Mouse (Mus musculus) adrenal gland, adult 8-10 months (tissue): ENCODE measurements at regions not wholly inside any gene's neighbourhood (a gene's known extent, or its start where the extent isn't known, plus 50 kb on each side); places are given as distances from the start of the nearest gene placed in this dataset.

Experiments used
- DNase-seq: peaks from one replicate; pipeline ENCODE4 v3.0.0; 2022

DNA sequence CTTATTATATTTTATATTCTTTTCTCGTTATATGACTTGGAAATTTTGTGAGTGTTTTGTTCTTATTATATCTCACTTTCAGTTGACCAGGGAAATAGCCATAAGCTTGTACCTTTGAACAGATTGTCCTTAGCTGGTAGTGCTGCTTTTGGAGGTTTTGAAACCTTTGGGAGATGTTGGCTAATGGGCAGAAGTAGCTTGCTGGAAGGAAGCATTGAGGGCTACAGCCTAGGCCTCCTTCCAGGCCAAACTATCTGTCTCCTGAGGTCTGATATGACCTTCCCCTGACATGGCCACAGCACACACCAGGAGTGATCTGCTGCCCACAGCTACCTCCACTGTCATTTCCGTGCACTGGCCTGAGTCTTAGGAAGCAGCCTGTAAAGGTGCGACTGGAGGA lies 56.8 kb downstream of the Cdkn2c start:
- DNase-seq, result no peak

DNA sequence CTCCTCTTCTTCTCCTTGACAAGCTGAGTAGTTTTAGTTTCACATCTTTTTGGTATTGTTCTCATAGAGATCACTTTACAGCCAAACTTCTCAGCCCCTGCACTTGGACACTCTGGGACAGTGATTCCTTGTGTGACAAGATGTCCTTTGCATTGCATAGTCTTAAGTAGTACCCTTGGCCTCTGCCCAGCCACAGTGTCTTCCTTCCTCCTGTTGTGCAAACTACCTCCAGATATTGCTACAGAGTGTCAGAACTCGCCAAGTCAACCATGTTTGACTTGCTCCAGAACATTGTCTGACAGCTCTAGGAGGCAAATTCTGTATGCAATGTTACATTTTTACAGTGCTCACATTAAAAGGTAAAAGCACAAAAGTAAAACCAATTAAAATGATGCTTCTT lies 57.2 kb downstream of the Cdkn2c start:
- DNase-seq, result peak; percentile 9

DNA sequence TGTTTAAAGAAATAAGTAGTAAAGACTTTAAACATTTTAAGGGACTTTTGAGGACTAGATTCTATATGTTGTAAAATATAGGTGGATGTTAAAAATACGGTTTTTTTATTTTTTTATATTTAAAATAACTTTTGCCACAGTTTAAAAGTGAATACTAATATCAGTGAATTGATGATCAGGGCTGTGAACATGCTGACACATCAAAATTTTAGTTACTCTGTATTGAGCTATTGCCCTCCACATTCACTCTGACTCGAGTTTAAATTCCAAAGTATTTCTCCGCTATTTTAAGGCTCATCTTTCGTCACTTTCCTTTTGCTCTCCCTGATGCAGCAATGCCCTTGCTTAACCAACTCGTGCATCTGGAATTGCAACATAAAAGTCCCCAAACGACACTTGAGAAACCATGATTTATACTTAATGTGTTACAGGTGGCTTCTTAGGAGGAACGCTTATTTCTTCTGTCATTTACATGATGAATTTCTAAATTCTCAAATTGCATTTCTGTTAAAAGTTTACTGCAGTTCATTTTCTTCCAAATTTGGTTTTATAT lies 58.7 kb upstream of the 4930522H14Rik start:
- DNase-seq, result no peak

DNA sequence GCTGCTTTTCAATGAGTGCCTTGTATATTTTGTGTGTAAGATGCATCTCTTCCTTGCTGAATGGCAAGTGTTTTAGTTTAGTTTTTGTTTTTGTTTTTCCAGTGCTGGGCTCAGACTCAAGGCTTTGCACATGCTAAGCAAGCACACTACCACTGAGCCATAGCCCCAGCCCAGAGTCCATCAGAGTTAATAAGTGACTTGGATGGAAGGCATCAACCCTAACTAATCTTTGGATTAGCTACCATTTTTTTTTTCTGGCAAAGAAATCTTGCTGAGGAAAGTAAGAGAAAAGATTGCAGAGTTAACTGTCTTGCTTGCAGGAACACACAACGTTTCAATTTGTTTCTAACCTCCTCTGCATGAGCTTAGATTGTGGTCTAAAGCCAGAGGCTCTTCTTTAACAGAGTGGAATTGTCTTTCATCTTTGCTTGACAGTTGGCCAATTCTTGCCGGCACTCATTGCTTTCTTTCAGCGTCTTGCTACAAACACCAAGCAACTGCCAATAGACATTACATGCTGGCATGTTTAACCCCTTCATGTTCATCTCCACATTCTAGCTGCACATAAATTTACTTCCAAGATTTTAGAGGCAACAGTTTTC lies 52.2 kb upstream of the 4930522H14Rik start:
- DNase-seq, result no peak

DNA sequence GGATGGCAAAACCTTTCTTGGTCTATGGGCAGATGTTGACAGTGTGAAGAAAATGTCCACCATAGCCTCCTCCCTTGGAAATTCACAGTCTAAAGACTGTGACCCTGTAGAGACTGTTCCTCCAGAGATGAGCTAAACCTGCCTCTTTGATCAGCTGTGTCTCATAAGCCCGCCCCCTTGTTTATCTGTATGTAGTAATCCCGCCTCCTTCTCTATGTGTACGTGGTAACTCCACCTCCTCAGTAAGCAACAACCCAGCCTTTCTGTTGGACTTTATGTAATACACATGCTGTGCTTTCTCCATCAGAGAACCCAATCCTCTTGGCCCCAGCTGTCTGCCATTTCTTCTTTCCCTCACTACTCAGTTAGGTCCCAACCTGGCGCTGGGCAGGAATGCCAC lies 51.4 kb upstream of the 4930522H14Rik start:
- DNase-seq, result no peak
